Mouse (Mus musculus): ENCODE measurements around the gene Stmn3. TPM values are rescaled to one million over a fixed set of nuclear protein-coding genes. Genes with fewer than 3 reads are reported as not detected.
A peak's percentile ranks its signal among the peaks of the same experiment; 100 is the strongest.

Gene Stmn3
- polyA plus RNA-seq (2014; fragmentation: Nextera tagmentation; extraction: Ambion mirVana): 0.59 and 0.74 TPM in 2 replicates

GRCm38 (mm10) chr2:181314080-181314810 lies at the start of gene Stmn3:
Stmn3 (minus strand) TSS chr2:181314500.
- Histone ChIP-seq H3K36me3 (ENCODE audit: control insufficient read depth, insufficient read depth, low read length) (no peaks in the 10 kb centered on the region), H3K9me3 (ENCODE audit: control insufficient read depth, low read length) (no peaks in the 10 kb centered on the region), H3K9ac (ENCODE audit: low read depth, low read length) (no peak within 1 kb of the TSS), H3K4me3 (ENCODE audit: low read depth, low read length) (no peak within 1 kb of the TSS), H3K27ac (ENCODE audit: low read depth, low read length) (no peak within 1 kb of the TSS), H3K4me2 (peak within 1 kb of the TSS; percentile 45), H3K27me3 (replicated peaks; ENCODE audit: control insufficient read depth, insufficient read depth, low read length) (peaks cover 46% of the 10 kb centered on the region), H3K4me1 (replicated peaks; ENCODE audit: control insufficient read depth, insufficient read depth, low read length) (no peaks in the 10 kb centered on the region)
- DNase-seq (ENCODE audit: low spot score): peak; percentile 80
- peak; percentile 39; the same call in 1 of the 2 replicates for ATAC-seq (replicated peaks; ENCODE audit: low FRiP score)
- 6% methylated on average over 21 of the region's 23 CpGs for WGBS

GRCm38 (mm10) chr2:181363946-181364345 lies 49.6 kb upstream of the Stmn3 start:
- Histone ChIP-seq H3K9me3 (ENCODE audit: control insufficient read depth, low read length) (no peaks in the 10 kb centered on the region), H3K4me1 (replicated peaks; ENCODE audit: control insufficient read depth, insufficient read depth, low read length) (peaks cover 25% of the 10 kb centered on the region), H3K4me2 (peak overlapping the region; percentile 98), H3K4me3 (ENCODE audit: low read depth, low read length) (peak overlapping the region; percentile 79), H3K9ac (ENCODE audit: low read depth, low read length) (peak overlapping the region; percentile 77), H3K27ac (ENCODE audit: low read depth, low read length) (no peak overlapping the region), H3K36me3 (ENCODE audit: control insufficient read depth, insufficient read depth, low read length) (peaks cover 24% of the 10 kb centered on the region), H3K27me3 (replicated peaks; ENCODE audit: control insufficient read depth, insufficient read depth, low read length) (no peaks in the 10 kb centered on the region)
- WGBS: 66% methylated on average over 3 of the region's 3 CpGs
- DNase-seq (ENCODE audit: low spot score): no peak
- no peak for ATAC-seq (replicated peaks; ENCODE audit: low FRiP score)

GRCm38 (mm10) chr2:181356780-181357179 lies 42.5 kb upstream of the Stmn3 start:
- H3K27me3 ChIP-seq (replicated peaks; ENCODE audit: control insufficient read depth, insufficient read depth, low read length): no peaks in the 10 kb centered on the region
- no peak overlapping the region for H3K4me2 ChIP-seq
- H3K36me3 ChIP-seq (ENCODE audit: control insufficient read depth, insufficient read depth, low read length): peaks cover 57% of the 10 kb centered on the region
- 77% methylated on average over 3 of the region's 3 CpGs for WGBS
- no peak overlapping the region for H3K9ac ChIP-seq (ENCODE audit: low read depth, low read length)
- no peaks in the 10 kb centered on the region for H3K4me1 ChIP-seq (replicated peaks; ENCODE audit: control insufficient read depth, insufficient read depth, low read length)
- DNase-seq (ENCODE audit: low spot score) (no peak), ATAC-seq (replicated peaks; ENCODE audit: low FRiP score) (no peak)
- H3K9me3 ChIP-seq (ENCODE audit: control insufficient read depth, low read length): no peaks in the 10 kb centered on the region
- no peak overlapping the region for H3K4me3 ChIP-seq (ENCODE audit: low read depth, low read length)
- H3K27ac ChIP-seq (ENCODE audit: low read depth, low read length): no peak overlapping the region

- no peak overlapping the region for H3K4me2 ChIP-seq
- H3K27ac ChIP-seq (ENCODE audit: low read depth, low read length): no peak overlapping the region
- ATAC-seq (replicated peaks; ENCODE audit: low FRiP score): no peak
- no peak overlapping the region for H3K9ac ChIP-seq (ENCODE audit: low read depth, low read length)
- 92% methylated on average over 6 of the region's 6 CpGs for WGBS
- H3K36me3 ChIP-seq (ENCODE audit: control insufficient read depth, insufficient read depth, low read length): peaks cover 36% of the 10 kb centered on the region
- H3K27me3 ChIP-seq (replicated peaks; ENCODE audit: control insufficient read depth, insufficient read depth, low read length): no peaks in the 10 kb centered on the region
- H3K4me1 ChIP-seq (replicated peaks; ENCODE audit: control insufficient read depth, insufficient read depth, low read length): no peaks in the 10 kb centered on the region
- no peaks in the 10 kb centered on the region for H3K9me3 ChIP-seq (ENCODE audit: control insufficient read depth, low read length)
- H3K4me3 ChIP-seq (ENCODE audit: low read depth, low read length): no peak overlapping the region
- no peak for DNase-seq (ENCODE audit: low spot score)
Measured at GRCm38 (mm10) chr2:181342766-181343165, 28.5 kb upstream of the Stmn3 start.

- DNase-seq (ENCODE audit: low spot score) (no peak), ATAC-seq (replicated peaks; ENCODE audit: low FRiP score) (no peak)
- no peak overlapping the region for H3K4me2 ChIP-seq
- H3K9me3 ChIP-seq (ENCODE audit: control insufficient read depth, low read length): no peaks in the 10 kb centered on the region
- H3K27ac ChIP-seq (ENCODE audit: low read depth, low read length): no peak overlapping the region
- no peaks in the 10 kb centered on the region for H3K27me3 ChIP-seq (replicated peaks; ENCODE audit: control insufficient read depth, insufficient read depth, low read length)
- H3K4me3 ChIP-seq (ENCODE audit: low read depth, low read length): no peak overlapping the region
- H3K4me1 ChIP-seq (replicated peaks; ENCODE audit: control insufficient read depth, insufficient read depth, low read length): no peaks in the 10 kb centered on the region
- H3K9ac ChIP-seq (ENCODE audit: low read depth, low read length): no peak overlapping the region
- peaks cover 37% of the 10 kb centered on the region for H3K36me3 ChIP-seq (ENCODE audit: control insufficient read depth, insufficient read depth, low read length)
- 78% methylated on average over 4 of the region's 4 CpGs for WGBS
Measured at GRCm38 (mm10) chr2:181340426-181340825, 26.1 kb upstream of the Stmn3 start.

- no peak for DNase-seq (ENCODE audit: low spot score)
- Histone ChIP-seq H3K4me2 (no peak overlapping the region), H3K36me3 (ENCODE audit: control insufficient read depth, insufficient read depth, low read length) (peaks cover 38% of the 10 kb centered on the region), H3K9ac (ENCODE audit: low read depth, low read length) (no peak overlapping the region), H3K4me1 (replicated peaks; ENCODE audit: control insufficient read depth, insufficient read depth, low read length) (no peaks in the 10 kb centered on the region), H3K27me3 (replicated peaks; ENCODE audit: control insufficient read depth, insufficient read depth, low read length) (no peaks in the 10 kb centered on the region), H3K27ac (ENCODE audit: low read depth, low read length) (no peak overlapping the region), H3K9me3 (ENCODE audit: control insufficient read depth, low read length) (no peaks in the 10 kb centered on the region), H3K4me3 (ENCODE audit: low read depth, low read length) (no peak overlapping the region)
- 60% methylated on average over 3 of the region's 3 CpGs for WGBS
- peak; percentile 73 for ATAC-seq (replicated peaks; ENCODE audit: low FRiP score)
Measured at GRCm38 (mm10) chr2:181334023-181334422, 19.7 kb upstream of the Stmn3 start.

- DNase-seq (ENCODE audit: low spot score) (no peak), ATAC-seq (replicated peaks; ENCODE audit: low FRiP score) (no peak)
- H3K27me3 ChIP-seq (replicated peaks; ENCODE audit: control insufficient read depth, insufficient read depth, low read length): no peaks in the 10 kb centered on the region
- no peak overlapping the region for H3K4me3 ChIP-seq (ENCODE audit: low read depth, low read length)
- no peak overlapping the region for H3K4me2 ChIP-seq
- no peak overlapping the region for H3K27ac ChIP-seq (ENCODE audit: low read depth, low read length)
- peaks cover 36% of the 10 kb centered on the region for H3K36me3 ChIP-seq (ENCODE audit: control insufficient read depth, insufficient read depth, low read length)
- no peaks in the 10 kb centered on the region for H3K4me1 ChIP-seq (replicated peaks; ENCODE audit: control insufficient read depth, insufficient read depth, low read length)
- no peak overlapping the region for H3K9ac ChIP-seq (ENCODE audit: low read depth, low read length)
- H3K9me3 ChIP-seq (ENCODE audit: control insufficient read depth, low read length): no peaks in the 10 kb centered on the region
Measured at GRCm38 (mm10) chr2:181332542-181332941, 18.2 kb upstream of the Stmn3 start.

GRCm38 (mm10) chr2:181326098-181326497 lies 11.8 kb upstream of the Stmn3 start:
- no peaks in the 10 kb centered on the region for H3K4me1 ChIP-seq (replicated peaks; ENCODE audit: control insufficient read depth, insufficient read depth, low read length)
- no peak overlapping the region for H3K27ac ChIP-seq (ENCODE audit: low read depth, low read length)
- no peak for ATAC-seq (replicated peaks; ENCODE audit: low FRiP score)
- no peak overlapping the region for H3K4me3 ChIP-seq (ENCODE audit: low read depth, low read length)
- H3K36me3 ChIP-seq (ENCODE audit: control insufficient read depth, insufficient read depth, low read length): peaks cover 37% of the 10 kb centered on the region
- no peaks in the 10 kb centered on the region for H3K9me3 ChIP-seq (ENCODE audit: control insufficient read depth, low read length)
- no peak for DNase-seq (ENCODE audit: low spot score)
- no peaks in the 10 kb centered on the region for H3K27me3 ChIP-seq (replicated peaks; ENCODE audit: control insufficient read depth, insufficient read depth, low read length)
- WGBS: 87% methylated on average over 2 of the region's 2 CpGs
- no peak overlapping the region for H3K4me2 ChIP-seq
- no peak overlapping the region for H3K9ac ChIP-seq (ENCODE audit: low read depth, low read length)

- no peak for ATAC-seq (replicated peaks; ENCODE audit: low FRiP score)
- WGBS: 85% methylated on average over 5 of the region's 5 CpGs
- no peak overlapping the region for H3K27ac ChIP-seq (ENCODE audit: low read depth, low read length)
- DNase-seq (ENCODE audit: low spot score): no peak
- H3K4me3 ChIP-seq (ENCODE audit: low read depth, low read length): no peak overlapping the region
- H3K27me3 ChIP-seq (replicated peaks; ENCODE audit: control insufficient read depth, insufficient read depth, low read length): no peaks in the 10 kb centered on the region
- H3K4me2 ChIP-seq: no peak overlapping the region
- no peaks in the 10 kb centered on the region for H3K9me3 ChIP-seq (ENCODE audit: control insufficient read depth, low read length)
- peaks cover 9% of the 10 kb centered on the region for H3K4me1 ChIP-seq (replicated peaks; ENCODE audit: control insufficient read depth, insufficient read depth, low read length)
- peaks cover 22% of the 10 kb centered on the region for H3K36me3 ChIP-seq (ENCODE audit: control insufficient read depth, insufficient read depth, low read length)
- no peak overlapping the region for H3K9ac ChIP-seq (ENCODE audit: low read depth, low read length)
Measured at GRCm38 (mm10) chr2:181322136-181322535, 7.8 kb upstream of the Stmn3 start.

All from liver, embryonic 11.5 days (tissue).